Mouse (Mus musculus) activated CD4-positive, CD25-positive, alpha-beta regulatory T cell (primary cell): ENCODE data around the gene Gorasp2. TPM values are rescaled to one million over a fixed set of nuclear protein-coding genes. Genes with fewer than 3 reads are reported as not detected.

Experiments used
- polyA plus RNA-seq, 2 experiments: library from polyadenylated mRNA; unstranded; fragments of 100-300 nt; shearing (Covaris generic); gene quantifications; one replicate each; pipeline ENCODE4 v1.2.1; 2017

The Gorasp2 gene
- polyA plus RNA-seq: 100 to 1,000 TPM; 105 to 110 TPM

GRCm38 (mm10) chr2:70660887-70661714 is at the start of gene Gorasp2:
TSS of gene Gorasp2 (plus strand) at chr2:70661576.

GRCm38 (mm10) chr2:70661715-70662495 is 529 bp downstream of the Gorasp2 start, which contains the start of gene Gm26558:
TSS of gene Gm26558 (minus strand) at chr2:70662108.

Other genes starting within 250 kb of the Gorasp2 start
- gene Sp5, start 186.7 kb upstream of the Gorasp2 start, polyA plus RNA-seq: not detected
- gene Erich2, start 152.8 kb upstream of the Gorasp2 start, polyA plus RNA-seq: under 1 TPM in 1 of 2 experiments, not detected in 1; 0.08 TPM
- under 1 TPM in 1 of 2 experiments, not detected in 1; 0.22 TPM for gene Gad1, start 108.5 kb upstream of the Gorasp2 start, polyA plus RNA-seq
- 1 to 10 TPM; 5.9 to 7.5 TPM for gene Gm26558, start 532 bp downstream of the Gorasp2 start, polyA plus RNA-seq
- 10 to 100 TPM; 60.2 to 87.7 TPM for gene Tlk1, start 164.2 kb downstream of the Gorasp2 start, polyA plus RNA-seq